Mouse (Mus musculus) olfactory bulb, adult 2 months (tissue): ENCODE measurements around the gene Celf2.

Experiments used
- CTCF ChIP-seq: fragments of 200-500 bp; IDR thresholded peaks from 2 replicates; pipeline ENCODE4 v1.5.1; 2012; ENCODE audit warnings: low read depth, mild to moderate bottlenecking, low read length, moderate library complexity; ENCODE audit not compliant: insufficient read depth
- POLR2A ChIP-seq: fragments of 200-500 bp; IDR thresholded peaks from 2 replicates; pipeline ENCODE4 v1.6.1; 2012; ENCODE audit warnings: mild to moderate bottlenecking, low read depth, low read length, moderate library complexity; ENCODE audit not compliant: insufficient read depth

DNA sequence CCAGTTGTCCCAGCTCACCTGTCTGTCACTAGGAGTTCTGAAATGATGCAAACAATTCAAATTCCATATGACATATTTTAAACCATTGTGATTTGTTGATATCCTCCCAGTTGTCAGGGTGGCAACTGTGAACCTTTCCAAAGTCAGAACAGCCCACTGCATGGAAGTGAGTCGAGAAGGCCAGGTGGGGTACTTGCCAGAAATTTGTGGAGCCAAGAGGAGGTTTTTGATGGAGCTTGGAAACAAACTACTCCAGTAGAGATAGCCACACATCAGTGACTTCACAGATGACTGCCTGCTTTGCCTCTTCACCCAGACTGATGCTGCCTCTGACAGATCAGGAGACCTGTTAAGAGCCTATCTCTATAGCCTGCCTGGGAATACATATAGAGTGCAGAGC, 287.5 kb downstream of the Celf2 start:
- TF ChIP-seq CTCF (no peak), POLR2A (no peak)
